Mouse (Mus musculus) hindbrain, embryonic 16.5 days (tissue): Measurements from ENCODE around the gene Gstm7. TPM values are rescaled to one million over a fixed set of nuclear protein-coding genes. Genes with fewer than 3 reads are reported as not detected.
"Not testable (repeated sequence)": the region's sequence is repeated elsewhere in the genome, so short reads cannot be mapped to it uniquely, and the experiment has no call there.

ENCODE experiments used
- ATAC-seq: fragments of 200-750 bp; cut with Nextera tagmentation; 2 replicates; pipeline ENCODE4 v1.8.0; 2017; ENCODE audit warnings: moderate TSS enrichment, moderate library complexity
- H3K27ac ChIP-seq: fragments of 300-500 bp; sonication (generic); 2 replicates; pipeline ENCODE4 v1.5.1; 2014; ENCODE audit warnings: low read depth, mild to moderate bottlenecking, control low read depth, low read length, moderate library complexity
- H3K27me3 ChIP-seq: fragments of 300-500 bp; sonication (generic); replicated peaks from 2 replicates; pipeline ENCODE4 v1.6.1; 2014; ENCODE audit warnings: low read length; ENCODE audit not compliant: control insufficient read depth, insufficient read depth
- H3K36me3 ChIP-seq: fragments of 300-500 bp; sonication (generic); 2 replicates; pipeline ENCODE4 v1.6.1; 2014; ENCODE audit warnings: mild to moderate bottlenecking, low read length, moderate library complexity, mixed read lengths; ENCODE audit not compliant: control insufficient read depth, insufficient read depth
- H3K4me1 ChIP-seq: fragments of 300-500 bp; sonication (generic); 2 replicates; pipeline ENCODE4 v1.6.1; 2014; ENCODE audit warnings: low read depth, low read length; ENCODE audit not compliant: control insufficient read depth, insufficient read depth
- H3K4me2 ChIP-seq: fragments of 300-500 bp; sonication (generic); 2 replicates; pipeline ENCODE4 v1.6.1; 2014; ENCODE audit warnings: mild to moderate bottlenecking, low read length, control low read depth, moderate library complexity
- H3K4me3 ChIP-seq: fragments of 300-500 bp; sonication (generic); 2 replicates; pipeline ENCODE4 v1.5.1; 2014; ENCODE audit warnings: mild to moderate bottlenecking, low read length, control low read depth, moderate library complexity
- H3K9ac ChIP-seq: fragments of 300-500 bp; sonication (generic); 2 replicates; pipeline ENCODE4 v1.6.1; 2014; ENCODE audit warnings: low read depth, mild to moderate bottlenecking, control low read depth, low read length, moderate library complexity
- H3K9me3 ChIP-seq: fragments of 300-500 bp; sonication (generic); 2 replicates; pipeline ENCODE4 v1.6.1; 2014; ENCODE audit warnings: mild to moderate bottlenecking, low read length, moderate library complexity; ENCODE audit not compliant: control insufficient read depth
- WGBS: fragments of 180-500 bp; shearing (Covaris S2); extraction: QIAGEN DNeasy Blood & Tissue Kit; methylation state at CpG from one replicate; pipeline ENCODE4 v1.1.7; 2014; 5-methylcytosine and 5-hydroxymethylcytosine counted together
- polyA plus RNA-seq: library from polyadenylated mRNA; unstranded; fragments of >200 nt; fragmentation: Nextera tagmentation; extraction: Ambion mirVana; gene quantifications from 2 replicates; pipeline ENCODE4 v1.2.1, GENCODE M21; 2015

The Gstm7 gene
- polyA plus RNA-seq, 1 experiment from 2014 or later, result 43.2 TPM

GRCm38 (mm10) chr3:107898691-107899090 lies 32.9 kb downstream of the Gstm7 start:
- ATAC-seq, result no peak
- Histone ChIP-seq H3K9ac (no peak overlapping the region), H3K4me2 (no peak overlapping the region), H3K27ac (no peak overlapping the region), H3K27me3 (no peaks in the 10 kb centered on the region), H3K9me3 (no peaks in the 10 kb centered on the region), H3K4me1 (peaks cover 3% of the 10 kb centered on the region; the same call in 1 of the 2 replicates), H3K4me3 (no peak overlapping the region), H3K36me3 (peaks cover 6% of the 10 kb centered on the region)
- WGBS, result 96% methylated on average over 13 of the region's 13 CpGs

- 7% methylated on average over 40 of the region's 40 CpGs for WGBS
- Histone ChIP-seq H3K9me3 (no peaks in the 10 kb centered on the region), H3K9ac (peak within 1 kb of the TSS; percentile 83), H3K27me3 (no peaks in the 10 kb centered on the region), H3K36me3 (peaks cover 6% of the 10 kb centered on the region), H3K4me1 (peaks cover 3% of the 10 kb centered on the region; the same call in 1 of the 2 replicates), H3K27ac (peak within 1 kb of the TSS; percentile 81), H3K4me3 (peak within 1 kb of the TSS; percentile 73), H3K4me2 (peak within 1 kb of the TSS; percentile 74)
- peak; percentile 97 for ATAC-seq
Observed at GRCm38 (mm10) chr3:107895720-107896569, 35.7 kb downstream of the Gstm7 start, which contains the start of gene Gstm5. Gstm5 (plus strand) TSS chr3:107895821.

- Histone ChIP-seq H3K36me3 (peaks cover 6% of the 10 kb centered on the region), H3K27ac (peak overlapping the region; percentile 81), H3K4me1 (peaks cover 3% of the 10 kb centered on the region; the same call in 1 of the 2 replicates), H3K9ac (peak overlapping the region; percentile 83), H3K4me2 (peak overlapping the region; percentile 74), H3K9me3 (no peaks in the 10 kb centered on the region), H3K4me3 (peak overlapping the region; percentile 73), H3K27me3 (no peaks in the 10 kb centered on the region)
- WGBS, result 11% methylated on average over 6 of the region's 6 CpGs
- ATAC-seq, result peak; percentile 48
Observed at GRCm38 (mm10) chr3:107895194-107895719, 36.4 kb downstream of the Gstm7 start.

- not testable (repeated sequence) for H3K4me1 ChIP-seq, H3K27me3 ChIP-seq, H3K36me3 ChIP-seq, H3K27ac ChIP-seq, H3K4me3 ChIP-seq, ATAC-seq, H3K9ac ChIP-seq, H3K9me3 ChIP-seq, H3K4me2 ChIP-seq
- 65% methylated on average over 2 of the region's 2 CpGs for WGBS
Observed at GRCm38 (mm10) chr3:107889236-107889635, 42.4 kb downstream of the Gstm7 start.

GRCm38 (mm10) chr3:107887674-107888495 lies 43.7 kb downstream of the Gstm7 start:
- Histone ChIP-seq H3K4me3 (no peak overlapping the region), H3K4me1 (no peaks in the 10 kb centered on the region), H3K27me3 (no peaks in the 10 kb centered on the region), H3K4me2 (no peak overlapping the region), H3K27ac (peak overlapping the region; percentile 62), H3K36me3 (no peaks in the 10 kb centered on the region), H3K9me3 (no peaks in the 10 kb centered on the region), H3K9ac (no peak overlapping the region)
- 69% methylated on average over 9 of the region's 9 CpGs for WGBS
- ATAC-seq, result peak; percentile 98

- Histone ChIP-seq H3K9ac (no peak overlapping the region), H3K27ac (no peak overlapping the region), H3K9me3 (no peaks in the 10 kb centered on the region), H3K36me3 (no peaks in the 10 kb centered on the region), H3K4me2 (no peak overlapping the region), H3K4me1 (no peaks in the 10 kb centered on the region), H3K4me3 (no peak overlapping the region), H3K27me3 (no peaks in the 10 kb centered on the region)
- 86% methylated on average over 12 of the region's 12 CpGs for WGBS
- ATAC-seq, result no peak
Observed at GRCm38 (mm10) chr3:107877747-107878736, 53.6 kb downstream of the Gstm7 start.

- Histone ChIP-seq H3K4me3 (no peak within 1 kb of the TSS), H3K27me3 (no peaks in the 10 kb centered on the region), H3K27ac (no peak within 1 kb of the TSS), H3K9ac (no peak within 1 kb of the TSS), H3K9me3 (no peaks in the 10 kb centered on the region), H3K36me3 (no peaks in the 10 kb centered on the region), H3K4me2 (no peak within 1 kb of the TSS), H3K4me1 (no peaks in the 10 kb centered on the region)
- 84% methylated on average over 5 of the region's 5 CpGs for WGBS
- ATAC-seq, result no peak
Observed at GRCm38 (mm10) chr3:107877005-107877404, 54.6 kb downstream of the Gstm7 start, which contains the start of gene Eps8l3. Eps8l3 (plus strand) TSS chr3:107877229.
